Mouse (Mus musculus): Measurements from ENCODE around the gene 2010111I01Rik. TPM values are rescaled to one million over a fixed set of nuclear protein-coding genes. Genes with fewer than 3 reads are reported as not detected.

Gene 2010111I01Rik
- total RNA-seq, 2 experiments from 2014 or later, result 89.8 to 91.4 TPM

DNA sequence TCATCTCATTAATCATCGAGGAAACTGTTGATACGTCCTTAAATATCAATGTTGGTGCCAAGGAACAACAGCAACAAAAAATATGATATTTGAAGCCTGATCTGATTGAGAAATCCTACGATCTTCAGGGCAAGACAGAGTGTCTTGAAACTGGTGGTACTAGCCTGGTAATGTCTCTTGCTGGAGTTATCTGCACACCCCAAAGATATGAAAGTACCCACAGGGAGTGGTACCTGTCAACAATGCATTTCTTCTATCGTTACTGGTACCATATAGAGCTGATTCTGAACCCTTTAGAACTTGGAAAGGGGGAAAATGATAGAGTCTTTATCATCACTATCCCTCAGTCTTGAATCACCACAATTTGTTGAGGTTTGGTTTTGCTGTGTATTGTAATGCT is 24.9 kb upstream of the 2010111I01Rik start:
- no peak for TF ChIP-seq CTCF (conservative IDR thresholded peaks at IDR 0.05)
- no peak for DNase-seq (ENCODE audit: low spot score in 2 of 2)
- Histone ChIP-seq H3K27ac (0 out of 2 replicates have a peak overlapping the region, but pooled peaks have one; percentile 64), H3K4me3 (no peak overlapping the region)

GRCm38 (mm10) chr13:62940721-62941120 is 24.0 kb upstream of the 2010111I01Rik start:
- Histone ChIP-seq H3K4me3 (no peak overlapping the region), H3K27ac (peak overlapping the region; percentile 64; the same call in 1 of the 2 replicates)
- TF ChIP-seq CTCF (conservative IDR thresholded peaks at IDR 0.05), result no peak
- DNase-seq (ENCODE audit: low spot score in 2 of 2), result peak; percentile 36 to 72

DNA sequence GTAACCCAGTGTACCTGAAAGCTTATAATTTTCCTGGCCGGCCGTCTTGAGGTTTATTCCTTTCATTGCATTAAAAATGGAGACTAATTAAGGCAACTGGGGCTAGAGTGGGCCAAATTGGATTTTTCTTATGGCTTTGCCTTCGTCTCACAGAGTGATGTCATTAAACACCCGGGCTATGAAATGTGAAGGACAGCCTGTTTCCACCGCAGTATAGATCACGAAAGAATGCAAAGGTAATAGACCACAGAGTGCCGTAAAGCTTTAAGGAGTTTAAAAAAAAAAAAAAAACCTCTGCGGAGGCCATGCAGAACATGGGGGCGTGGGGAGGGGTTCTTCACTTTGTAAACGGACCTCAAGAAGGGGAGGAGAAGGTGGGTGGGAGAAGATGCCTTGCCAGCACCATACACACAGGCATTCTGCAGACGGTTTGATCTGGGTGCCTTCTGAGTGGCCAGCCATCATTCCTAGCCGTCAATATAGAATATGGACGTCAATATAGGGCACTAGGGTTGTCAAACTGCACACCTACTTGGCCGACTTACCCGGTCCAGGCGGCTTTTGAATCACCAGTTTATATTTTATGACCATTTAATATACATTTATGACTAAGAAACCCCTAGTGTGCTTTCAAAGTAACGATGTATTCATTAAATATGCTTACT is 23.2 kb upstream of the 2010111I01Rik start:
- Histone ChIP-seq H3K27ac (no peak overlapping the region; the same call in 1 of the 2 replicates), H3K4me3 (no peak overlapping the region)
- no peak for DNase-seq (ENCODE audit: low spot score in 2 of 2)
- no peak for TF ChIP-seq CTCF (conservative IDR thresholded peaks at IDR 0.05)

- H3K4me3 ChIP-seq, result no peak overlapping the region
- no peak for DNase-seq (ENCODE audit: low spot score in 2 of 2)
- no peak for TF ChIP-seq CTCF (conservative IDR thresholded peaks at IDR 0.05)
- no peak overlapping the region for H3K27ac ChIP-seq
Measured at GRCm38 (mm10) chr13:62943274-62943830, 21.3 kb upstream of the 2010111I01Rik start.

DNA sequence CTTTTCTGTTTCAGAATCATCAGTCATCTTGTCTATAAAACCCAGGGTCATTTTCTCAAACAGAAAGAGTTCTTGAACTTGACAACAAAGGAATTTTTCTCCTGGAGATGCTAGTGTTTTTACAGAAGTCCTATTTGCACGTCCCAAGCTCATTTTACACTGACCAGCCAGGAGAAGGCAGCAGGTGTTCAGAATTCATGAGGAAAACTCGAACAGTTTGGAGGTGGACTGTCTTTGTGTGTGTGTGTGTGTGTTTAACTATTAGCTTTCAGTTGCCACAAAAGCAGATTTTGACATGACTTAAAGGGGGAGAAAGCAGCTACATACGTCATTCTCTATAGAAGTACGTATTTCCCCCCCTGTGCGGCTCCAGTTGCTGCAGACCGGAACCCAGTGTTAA is 20.6 kb upstream of the 2010111I01Rik start:
- Histone ChIP-seq H3K27ac (no peak overlapping the region), H3K4me3 (no peak overlapping the region)
- peak; percentile 18; the same call in 1 of the 2 replicates for TF ChIP-seq CTCF (conservative IDR thresholded peaks at IDR 0.05)
- DNase-seq (ENCODE audit: low spot score in 2 of 2), result no peak

DNA sequence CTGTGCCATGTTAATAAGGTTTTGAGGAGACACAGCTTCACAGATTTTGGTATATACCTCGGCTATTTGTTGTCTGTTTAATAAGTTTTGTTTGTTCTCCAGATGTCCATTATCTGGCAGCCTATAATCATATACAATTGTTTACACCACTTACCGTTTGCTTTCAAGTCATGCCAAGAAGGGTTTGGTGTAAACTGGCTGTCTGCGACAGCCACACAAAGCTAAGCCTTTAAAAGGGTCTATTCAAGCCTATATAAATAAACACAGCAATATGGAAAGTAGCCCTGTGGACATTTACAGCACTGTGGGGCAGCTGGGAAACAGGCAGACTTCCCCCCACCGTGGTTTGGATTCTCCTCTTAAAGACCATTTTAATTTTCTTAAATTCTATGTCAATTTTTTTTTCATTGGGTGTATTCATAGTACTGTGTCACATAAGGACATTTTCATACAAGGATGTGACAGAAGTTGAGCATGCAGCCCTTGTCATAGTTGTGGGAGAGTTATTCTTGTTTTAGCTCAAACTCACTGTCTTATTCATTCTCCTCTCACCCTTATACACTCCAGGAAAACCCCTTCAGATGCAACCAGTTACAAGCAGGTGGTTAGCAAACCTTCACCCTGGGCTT is 15.0 kb upstream of the 2010111I01Rik start:
- no peak overlapping the region for H3K4me3 ChIP-seq
- DNase-seq (ENCODE audit: low spot score in 2 of 2), result no peak
- no peak for TF ChIP-seq CTCF (conservative IDR thresholded peaks at IDR 0.05)
- no peak overlapping the region for H3K27ac ChIP-seq

GRCm38 (mm10) chr13:62951606-62952005 is 13.1 kb upstream of the 2010111I01Rik start:
- TF ChIP-seq CTCF (conservative IDR thresholded peaks at IDR 0.05), result no peak

GRCm38 (mm10) chr13:62952047-62952446 is 12.6 kb upstream of the 2010111I01Rik start:
- Histone ChIP-seq H3K4me3 (no peak overlapping the region), H3K27ac (no peak overlapping the region)
- no peak for DNase-seq (ENCODE audit: low spot score in 2 of 2)
- TF ChIP-seq CTCF (conservative IDR thresholded peaks at IDR 0.05), result no peak

More at GRCm38 (mm10) chr13:62951606-62952005, 13.1 kb upstream of the 2010111I01Rik start:
- no peak for DNase-seq (ENCODE audit: low spot score in 2 of 2)
- no peak overlapping the region for H3K27ac ChIP-seq
- H3K4me3 ChIP-seq, result no peak overlapping the region

DNA sequence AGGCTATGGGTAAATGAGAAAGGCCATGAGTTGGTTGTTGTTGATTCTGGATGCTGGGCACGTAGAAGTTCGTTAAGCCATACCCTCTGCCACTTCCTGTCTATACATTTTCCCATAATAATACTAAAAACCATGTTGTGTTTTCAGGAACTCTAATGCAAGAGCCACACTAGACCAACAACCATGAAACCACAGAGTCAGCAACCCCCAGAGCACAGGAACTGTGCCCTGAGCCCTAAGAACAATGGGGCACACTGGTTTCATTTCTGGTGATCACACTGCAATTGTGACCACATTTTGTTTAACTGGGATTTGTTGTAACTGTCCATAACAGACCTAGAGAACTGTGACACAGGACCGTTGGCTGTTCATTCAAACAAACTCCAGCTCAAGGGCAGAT is 12.1 kb upstream of the 2010111I01Rik start:
- no peak overlapping the region for H3K4me3 ChIP-seq
- no peak for DNase-seq (ENCODE audit: low spot score in 2 of 2)
- H3K27ac ChIP-seq, result no peak overlapping the region
- TF ChIP-seq CTCF (conservative IDR thresholded peaks at IDR 0.05), result no peak

GRCm38 (mm10) chr13:62955997-62956396 is 8.7 kb upstream of the 2010111I01Rik start:
- no peak for DNase-seq (ENCODE audit: low spot score in 2 of 2)
- H3K27ac ChIP-seq, result no peak overlapping the region
- no peak for TF ChIP-seq CTCF (conservative IDR thresholded peaks at IDR 0.05)
- H3K4me3 ChIP-seq, result no peak overlapping the region

- no peak overlapping the region for H3K4me3 ChIP-seq
- H3K27ac ChIP-seq, result no peak overlapping the region
- TF ChIP-seq CTCF (conservative IDR thresholded peaks at IDR 0.05), result no peak
- DNase-seq (ENCODE audit: low spot score in 2 of 2), result no peak
Measured at GRCm38 (mm10) chr13:62956776-62957175, 7.9 kb upstream of the 2010111I01Rik start.

- Histone ChIP-seq H3K27ac (no peak overlapping the region), H3K4me3 (no peak overlapping the region)
- TF ChIP-seq CTCF (conservative IDR thresholded peaks at IDR 0.05), result no peak
- DNase-seq (ENCODE audit: low spot score in 2 of 2), result no peak
Measured at GRCm38 (mm10) chr13:62963358-62963757, 1.3 kb upstream of the 2010111I01Rik start.

GRCm38 (mm10) chr13:62968223-62968622 is 3.5 kb downstream of the 2010111I01Rik start:
- no peak for DNase-seq (ENCODE audit: low spot score in 2 of 2)
- no peak for TF ChIP-seq CTCF (conservative IDR thresholded peaks at IDR 0.05)
- Histone ChIP-seq H3K27ac (no peak overlapping the region), H3K4me3 (no peak overlapping the region)

Data from layer of hippocampus, adult 2 months (tissue).